Mouse (Mus musculus): ENCODE measurements around the gene Tmod2. TPM values are rescaled to one million over a fixed set of nuclear protein-coding genes. Genes with fewer than 3 reads are reported as not detected.

Tmod2 gene
- total and polyA plus RNA-seq, 3 experiments: 0.16 to 1.7 (median 0.17) TPM

GRCm38 (mm10) chr9:75560353-75560752, 50.8 kb downstream of the Tmod2 start:
- no peak for DNase-seq (ENCODE audit: extremely low read depth)
- Histone ChIP-seq H3K79me2 (replicated peaks; ENCODE audit: control insufficient read depth, extremely low read depth, insufficient read depth, poor library complexity, severe bottlenecking) (peaks cover 16% of the 10 kb centered on the region), H3K9ac (ENCODE audit: insufficient read depth, low read depth) (no peak overlapping the region), H3K36me3 (replicated peaks in 1 of 2; ENCODE audit: control insufficient read depth in 1 of 2, insufficient read depth in 1 of 2, low read length in 1 of 2) (peaks cover 0 to 11% of the 10 kb centered on the region in 2 experiments), H3K27ac (ENCODE audit: insufficient read depth, low read depth) (no peak overlapping the region), H3K27me3 (replicated peaks) (no peaks in the 10 kb centered on the region), H3K4me3 (replicated peaks in 1 of 3; ENCODE audit: low read depth in 2 of 3, low read length in 2 of 3, poor library complexity in 1 of 3) (no peak overlapping the region), H3K9me3 (replicated peaks; ENCODE audit: low read length) (no peaks in the 10 kb centered on the region), H3K4me2 (ENCODE audit: insufficient read depth, low read depth, poor library complexity, severe bottlenecking) (no peak overlapping the region; the same call in 1 of the 2 replicates), H3K4me1 (ENCODE audit: control insufficient read depth in 1 of 2, insufficient read depth in 2 of 2) (peaks cover 11 to 52% of the 10 kb centered on the region in 2 experiments)
- TF ChIP-seq BHLHE40 (IDR thresholded peaks at IDR 0.05; ENCODE audit: low read depth, low read length) (no peak), POLR2AphosphoS2 (IDR thresholded peaks at IDR 0.05; ENCODE audit: low read depth, low read length) (no peak), MAZ (IDR thresholded peaks at IDR 0.05; ENCODE audit: low read depth, low read length) (no peak), ZC3H11A (IDR thresholded peaks at IDR 0.05; ENCODE audit: low read depth, low read length) (no peak), MXI1 (IDR thresholded peaks at IDR 0.05; ENCODE audit: low read depth, low read length) (no peak), JUN (IDR thresholded peaks at IDR 0.05; ENCODE audit: insufficient read depth, low read depth, low read length) (no peak), MAFK (IDR thresholded peaks at IDR 0.05; ENCODE audit: insufficient replicate concordance, low read length) (no peak), TCF12 (IDR thresholded peaks at IDR 0.05; ENCODE audit: low read depth, low read length) (no peak)
- dilution Hi-C loops (cut with MboI; ENCODE audit: extremely low pct_ligation_motif_present, extremely low pct_unique_long_range_greater_than_20kb, low sequenced_read_pairs): no loop called here
- in situ Hi-C loops (cut with MboI; ENCODE audit: low pct_ligation_motif_present, low pct_unique_long_range_greater_than_20kb, low sequenced_read_pairs): no loop called here

DNA sequence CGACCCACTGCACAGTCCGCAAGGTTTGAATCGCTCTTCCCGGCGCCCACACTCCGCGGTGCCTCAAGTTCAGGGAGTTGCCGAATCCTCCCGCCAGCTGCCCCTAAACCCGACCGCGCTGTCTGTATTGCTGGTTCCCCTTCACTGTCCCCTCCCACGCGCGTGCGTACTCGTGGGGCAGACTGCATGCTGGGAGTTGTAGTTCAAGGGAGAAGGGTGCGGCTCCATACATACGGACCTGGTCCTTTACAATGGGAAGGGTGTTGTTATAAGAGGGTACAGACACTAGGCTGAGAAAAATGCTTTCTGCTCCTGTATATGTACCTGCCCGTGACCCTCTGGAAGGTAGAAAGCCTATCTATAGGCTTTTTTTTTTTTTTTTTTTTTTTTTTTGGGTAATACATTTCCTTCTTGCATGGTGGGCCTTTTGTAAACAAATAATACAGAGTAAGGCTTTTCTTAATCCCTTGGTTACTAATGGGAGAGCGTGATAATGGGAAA, 51.6 kb downstream of the Tmod2 start, which contains the start of gene Tmod3:
TSS of gene Tmod3 (minus strand) at position 146 of the 501 bp plus-strand sequence.
- Histone ChIP-seq H3K9ac (ENCODE audit: insufficient read depth, low read depth) (peak within 1 kb of the TSS; percentile 84), H3K79me2 (replicated peaks; ENCODE audit: control insufficient read depth, extremely low read depth, insufficient read depth, poor library complexity, severe bottlenecking) (peaks cover 18% of the 10 kb centered on the region), H3K27ac (ENCODE audit: insufficient read depth, low read depth) (peak within 1 kb of the TSS; percentile 65), H3K36me3 (replicated peaks in 1 of 2; ENCODE audit: control insufficient read depth in 1 of 2, insufficient read depth in 1 of 2, low read length in 1 of 2) (peaks cover 0 to 13% of the 10 kb centered on the region in 2 experiments), H3K4me2 (ENCODE audit: insufficient read depth, low read depth, poor library complexity, severe bottlenecking) (peak within 1 kb of the TSS; percentile 67), H3K4me1 (ENCODE audit: control insufficient read depth in 1 of 2, insufficient read depth in 2 of 2) (peaks cover 11 to 57% of the 10 kb centered on the region in 2 experiments), H3K27me3 (replicated peaks) (no peaks in the 10 kb centered on the region), H3K9me3 (replicated peaks; ENCODE audit: low read length) (no peaks in the 10 kb centered on the region), H3K4me3 (replicated peaks in 1 of 3; ENCODE audit: low read depth in 2 of 3, low read length in 2 of 3, poor library complexity in 1 of 3) (peak within 1 kb of the TSS; percentile 85 to 94 (median 88))
- dilution Hi-C loops (cut with MboI; ENCODE audit: extremely low pct_ligation_motif_present, extremely low pct_unique_long_range_greater_than_20kb, low sequenced_read_pairs) (no loop called here), in situ Hi-C loops (cut with MboI; ENCODE audit: low pct_ligation_motif_present, low pct_unique_long_range_greater_than_20kb, low sequenced_read_pairs) (no loop called here)
- DNase-seq (ENCODE audit: extremely low read depth): peak; percentile 94
- TF ChIP-seq PAX5 (IDR thresholded peaks at IDR 0.05; ENCODE audit: low read length) (no peak), ETS1 (conservative IDR thresholded peaks at IDR 0.05; ENCODE audit: low read depth, low read length) (no peak), ZC3H11A (IDR thresholded peaks at IDR 0.05; ENCODE audit: low read depth, low read length) (no peak), IRF4 (IDR thresholded peaks at IDR 0.05; ENCODE audit: low read depth, low read length) (0 out of 2 replicates have a peak, but pooled peaks have one; percentile 18), MAFK (IDR thresholded peaks at IDR 0.05; ENCODE audit: insufficient replicate concordance, low read length) (no peak), RAD21 (IDR thresholded peaks at IDR 0.05; ENCODE audit: low read depth, low read length) (no peak), KAT2A (IDR thresholded peaks at IDR 0.05; ENCODE audit: insufficient replicate concordance, low read length) (peak; percentile 94; the same call in 1 of the 2 replicates), E2F4 (IDR thresholded peaks at IDR 0.05; ENCODE audit: insufficient replicate concordance, low read depth, low read length) (no peak), USF2 (conservative IDR thresholded peaks at IDR 0.05; ENCODE audit: low read depth, low read length) (no peak), ZMIZ1 (IDR thresholded peaks at IDR 0.05; ENCODE audit: low read depth, low read length) (peak; percentile 66; the same call in 1 of the 2 replicates), NELFE (IDR thresholded peaks at IDR 0.05; ENCODE audit: low read depth, low read length) (peak; percentile 83), EP300 (IDR thresholded peaks at IDR 0.05; ENCODE audit: low read length) (no peak), MAZ (IDR thresholded peaks at IDR 0.05; ENCODE audit: low read depth, low read length) (0 out of 2 replicates have a peak, but pooled peaks have one; percentile 60), ZNF384 (IDR thresholded peaks at IDR 0.05; ENCODE audit: low read depth, low read length) (peak; percentile 75), UBTF (IDR thresholded peaks at IDR 0.05; ENCODE audit: low read depth, low read length) (peak; percentile 19), ELF1 (IDR thresholded peaks at IDR 0.05; ENCODE audit: low read depth, low read length) (peak; percentile 76), MYC (IDR thresholded peaks at IDR 0.05; ENCODE audit: low read depth, low read length) (0 out of 2 replicates have a peak, but pooled peaks have one; percentile 14), NRF1 (IDR thresholded peaks at IDR 0.05; ENCODE audit: low read depth, low read length) (peak; percentile 90), CHD1 (IDR thresholded peaks at IDR 0.05; ENCODE audit: low read depth, low read length) (no peak), CTCF (conservative IDR thresholded peaks at IDR 0.05 in 1 of 2, IDR thresholded peaks at IDR 0.05 in 1 of 2; ENCODE audit: low read depth in 2 of 2, low read length in 2 of 2) (no peak), POLR2AphosphoS2 (IDR thresholded peaks at IDR 0.05; ENCODE audit: low read depth, low read length) (no peak), CHD2 (IDR thresholded peaks at IDR 0.05; ENCODE audit: low read length) (no peak), JUND (conservative IDR thresholded peaks at IDR 0.05; ENCODE audit: low read depth, low read length) (no peak), HCFC1 (IDR thresholded peaks at IDR 0.05; ENCODE audit: low read depth, low read length) (peak; percentile 99), USF1 (IDR thresholded peaks at IDR 0.05; ENCODE audit: low read depth, low read length) (no peak), GABPA (IDR thresholded peaks at IDR 0.05; ENCODE audit: insufficient replicate concordance, low read depth, low read length) (peak; percentile 45; the same call in 1 of the 2 replicates), TBP (conservative IDR thresholded peaks at IDR 0.05; ENCODE audit: low read depth, low read length) (peak; percentile 57; the same call in 1 of the 2 replicates)
